Mouse (Mus musculus): ENCODE results near the gene Trappc10. TPM values are rescaled to one million over a fixed set of nuclear protein-coding genes. Genes with fewer than 3 reads are reported as not detected.

Trappc10 gene
- polyA plus RNA-seq, 1 experiment, result 63.0 TPM

GRCm38 (mm10) chr10:78259702-78260101, 15.3 kb upstream of the Trappc10 start:
- DNase-seq (ENCODE audit: extremely low spot score in 1 of 2, low spot score in 1 of 2), result no peak

- DNase-seq (ENCODE audit: extremely low spot score in 1 of 2, low spot score in 1 of 2), result no peak
Observed at GRCm38 (mm10) chr10:78259230-78259629, 14.8 kb upstream of the Trappc10 start.

- DNase-seq (ENCODE audit: extremely low spot score in 1 of 2, low spot score in 1 of 2), result no peak
Observed at GRCm38 (mm10) chr10:78258142-78258675, 13.8 kb upstream of the Trappc10 start.

GRCm38 (mm10) chr10:78255646-78256059, 11.2 kb upstream of the Trappc10 start:
- DNase-seq (ENCODE audit: extremely low spot score in 1 of 2, low spot score in 1 of 2), result peak in 1 of 2 experiments; percentile 47

- DNase-seq (ENCODE audit: extremely low spot score in 1 of 2, low spot score in 1 of 2), result no peak
Observed at GRCm38 (mm10) chr10:78247206-78247605, 2.8 kb upstream of the Trappc10 start.

- no peak for DNase-seq (ENCODE audit: extremely low spot score in 1 of 2, low spot score in 1 of 2)
Observed at GRCm38 (mm10) chr10:78246725-78247124, 2.3 kb upstream of the Trappc10 start.

GRCm38 (mm10) chr10:78245225-78245547, 745 bp upstream of the Trappc10 start:
- no peak for DNase-seq (ENCODE audit: extremely low spot score in 1 of 2, low spot score in 1 of 2)

- DNase-seq (ENCODE audit: extremely low spot score in 1 of 2, low spot score in 1 of 2), result no peak
Observed at GRCm38 (mm10) chr10:78244058-78244437, 393 bp downstream of the Trappc10 start.

- DNase-seq (ENCODE audit: extremely low spot score in 1 of 2, low spot score in 1 of 2), result no peak
Observed at GRCm38 (mm10) chr10:78238926-78239325, 5.5 kb downstream of the Trappc10 start.

GRCm38 (mm10) chr10:78238297-78238696, 6.1 kb downstream of the Trappc10 start:
- peak in 1 of 2 experiments; percentile 62 for DNase-seq (ENCODE audit: extremely low spot score in 1 of 2, low spot score in 1 of 2)

GRCm38 (mm10) chr10:78237809-78238208, 6.6 kb downstream of the Trappc10 start:
- no peak for DNase-seq (ENCODE audit: extremely low spot score in 1 of 2, low spot score in 1 of 2)

- no peak for DNase-seq (ENCODE audit: extremely low spot score in 1 of 2, low spot score in 1 of 2)
Observed at GRCm38 (mm10) chr10:78236885-78237629, 7.4 kb downstream of the Trappc10 start.

- DNase-seq (ENCODE audit: extremely low spot score in 1 of 2, low spot score in 1 of 2), result no peak
Observed at GRCm38 (mm10) chr10:78233756-78234155, 10.7 kb downstream of the Trappc10 start.

- DNase-seq (ENCODE audit: extremely low spot score in 1 of 2, low spot score in 1 of 2), result no peak
Observed at GRCm38 (mm10) chr10:78233161-78233560, 11.3 kb downstream of the Trappc10 start.

- no peak for DNase-seq (ENCODE audit: extremely low spot score in 1 of 2, low spot score in 1 of 2)
Observed at GRCm38 (mm10) chr10:78232301-78232980, 12.0 kb downstream of the Trappc10 start.

- no peak for DNase-seq (ENCODE audit: extremely low spot score in 1 of 2, low spot score in 1 of 2)
Observed at GRCm38 (mm10) chr10:78228560-78228928, 15.9 kb downstream of the Trappc10 start.

- no peak for DNase-seq (ENCODE audit: extremely low spot score in 1 of 2, low spot score in 1 of 2)
Observed at GRCm38 (mm10) chr10:78227875-78228559, 16.4 kb downstream of the Trappc10 start.

- no peak for DNase-seq (ENCODE audit: extremely low spot score in 1 of 2, low spot score in 1 of 2)
Observed at GRCm38 (mm10) chr10:78224136-78224535, 20.3 kb downstream of the Trappc10 start.

- DNase-seq (ENCODE audit: extremely low spot score in 1 of 2, low spot score in 1 of 2), result no peak
Observed at GRCm38 (mm10) chr10:78222908-78223307, 21.5 kb downstream of the Trappc10 start.

GRCm38 (mm10) chr10:78221315-78221714, 23.1 kb downstream of the Trappc10 start:
- peak in 1 of 2 experiments; percentile 52 for DNase-seq (ENCODE audit: extremely low spot score in 1 of 2, low spot score in 1 of 2)

GRCm38 (mm10) chr10:78219528-78219927, 24.9 kb downstream of the Trappc10 start:
- peak in 1 of 2 experiments; percentile 67 for DNase-seq (ENCODE audit: extremely low spot score in 1 of 2, low spot score in 1 of 2)

Data from frontal cortex, adult 2 months (tissue).